Mouse (Mus musculus) hindbrain, embryonic 14.5 days (tissue): ENCODE data around the gene Adam26a. TPM values are rescaled to one million over a fixed set of nuclear protein-coding genes. Genes with fewer than 3 reads are reported as not detected.
"Not testable (repeated sequence)": the region's sequence is repeated elsewhere in the genome, so short reads cannot be mapped to it uniquely, and the experiment has no call there.

Source experiments
- ATAC-seq: fragments of 200-750 bp; cut with Nextera tagmentation; 2 replicates; pipeline ENCODE4 v1.8.0; 2017; ENCODE audit warnings: moderate number of reproducible peaks, mild to moderate bottlenecking, moderate TSS enrichment, moderate library complexity; ENCODE audit not compliant: low FRiP score
- DNase-seq: peaks from one replicate; pipeline ENCODE4 v3.0.0-alpha.2; 2015; ENCODE audit warnings: low spot score
- H3K27ac ChIP-seq: fragments of 300-500 bp; sonication (generic); 2 replicates; pipeline ENCODE4 v1.5.1; 2014; ENCODE audit warnings: mild to moderate bottlenecking, moderate library complexity
- H3K27me3 ChIP-seq: fragments of 300-500 bp; sonication (generic); 2 replicates; pipeline ENCODE4 v1.6.1; 2014; ENCODE audit warnings: mild to moderate bottlenecking, low read length, mixed read lengths; ENCODE audit not compliant: control insufficient read depth, insufficient read depth
- H3K36me3 ChIP-seq: fragments of 300-500 bp; sonication (generic); replicated peaks from 2 replicates; pipeline ENCODE4 v1.6.1; 2014; ENCODE audit not compliant: control insufficient read depth, insufficient read depth
- H3K4me1 ChIP-seq: fragments of 300-500 bp; sonication (generic); replicated peaks from 2 replicates; pipeline ENCODE4 v1.6.1; 2014; ENCODE audit warnings: antibody characterized with exemption, low read length, mixed read lengths; ENCODE audit not compliant: control insufficient read depth, insufficient read depth
- H3K4me2 ChIP-seq: fragments of 300-500 bp; sonication (generic); replicated peaks from 2 replicates; pipeline ENCODE4 v1.6.1; 2014; ENCODE audit warnings: mild to moderate bottlenecking, moderate library complexity
- H3K4me3 ChIP-seq: fragments of 300-500 bp; sonication (generic); replicated peaks from 2 replicates; pipeline ENCODE4 v1.5.1; 2014; ENCODE audit warnings: mild to moderate bottlenecking, low read length
- H3K9ac ChIP-seq: fragments of 300-500 bp; sonication (generic); 2 replicates; pipeline ENCODE4 v1.6.1; 2014
- H3K9me3 ChIP-seq: fragments of 300-500 bp; sonication (generic); 2 replicates; pipeline ENCODE4 v1.6.1; 2016; ENCODE audit warnings: low read length; ENCODE audit not compliant: control insufficient read depth
- WGBS: fragments of 180-500 bp; shearing (Covaris S2); extraction: QIAGEN DNeasy Blood & Tissue Kit; methylation state at CpG from one replicate; pipeline ENCODE4 v1.1.7; 2014; 5-methylcytosine and 5-hydroxymethylcytosine counted together
- polyA plus RNA-seq: library from polyadenylated mRNA; unstranded; fragments of >200 nt; fragmentation: Nextera tagmentation; extraction: Ambion mirVana; gene quantifications from 2 replicates; pipeline ENCODE4 v1.2.1, GENCODE M21; 2014

Gene Adam26a
- not detected in 2 replicates for polyA plus RNA-seq

DNA sequence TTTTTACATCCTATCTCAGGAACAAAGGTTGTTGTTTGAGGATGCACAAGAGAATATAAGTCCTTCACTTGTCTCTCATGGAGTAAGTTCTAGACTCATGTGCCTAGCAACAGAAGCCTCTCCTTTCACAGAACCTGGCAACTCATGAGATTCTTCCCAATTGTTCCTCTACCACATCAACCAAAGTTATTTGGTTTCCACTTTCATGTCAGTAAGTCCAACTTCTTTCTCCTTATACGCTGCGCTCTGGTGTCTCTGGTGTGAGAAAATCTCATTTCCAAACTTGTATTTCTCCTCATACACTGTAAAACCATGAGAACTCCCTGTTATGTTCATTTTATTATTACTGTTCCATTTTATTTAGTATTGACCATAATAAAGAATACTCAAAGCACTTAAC is at the start of gene Adam26a:
Gene Adam26a, minus strand, starts transcription at position 101 of the 400 bp plus-strand sequence.
- H3K4me2 ChIP-seq, H3K4me3 ChIP-seq, ATAC-seq, H3K4me1 ChIP-seq, H3K27ac ChIP-seq, H3K9ac ChIP-seq, H3K27me3 ChIP-seq, H3K9me3 ChIP-seq, DNase-seq, H3K36me3 ChIP-seq: not testable (repeated sequence)
- WGBS: 92% methylated on average over 2 of the region's 2 CpGs

DNA sequence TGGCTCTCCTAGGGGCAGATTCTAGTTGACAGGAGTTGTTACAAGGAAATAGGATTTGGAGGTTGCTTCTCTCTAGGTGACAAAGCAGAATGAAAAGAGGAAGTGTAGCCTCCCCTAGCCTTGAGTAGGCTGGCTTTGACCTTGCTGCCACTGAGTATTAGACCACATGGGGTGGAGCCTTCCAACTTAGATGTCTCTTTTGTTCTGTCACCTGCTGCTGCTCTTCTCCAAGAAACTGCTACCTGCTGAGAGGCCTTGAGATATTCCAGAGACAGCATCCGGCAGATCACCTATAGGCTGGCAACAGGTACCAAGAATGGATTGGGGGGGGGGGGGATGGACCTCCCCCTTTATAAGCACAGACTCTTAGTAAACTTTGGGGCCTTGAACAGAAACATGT is 39.5 kb upstream of the Adam26a start:
- no peak for DNase-seq
- no peak overlapping the region for H3K4me3 ChIP-seq
- H3K27ac ChIP-seq: no peak overlapping the region
- H3K9ac ChIP-seq: no peak overlapping the region
- no peak for ATAC-seq
- no peaks in the 10 kb centered on the region for H3K36me3 ChIP-seq
- H3K4me2 ChIP-seq: no peak overlapping the region
- 88% methylated on average over 1 of the region's 1 CpGs for WGBS
- H3K27me3 ChIP-seq: no peaks in the 10 kb centered on the region
- H3K4me1 ChIP-seq: no peaks in the 10 kb centered on the region
- no peaks in the 10 kb centered on the region for H3K9me3 ChIP-seq

DNA sequence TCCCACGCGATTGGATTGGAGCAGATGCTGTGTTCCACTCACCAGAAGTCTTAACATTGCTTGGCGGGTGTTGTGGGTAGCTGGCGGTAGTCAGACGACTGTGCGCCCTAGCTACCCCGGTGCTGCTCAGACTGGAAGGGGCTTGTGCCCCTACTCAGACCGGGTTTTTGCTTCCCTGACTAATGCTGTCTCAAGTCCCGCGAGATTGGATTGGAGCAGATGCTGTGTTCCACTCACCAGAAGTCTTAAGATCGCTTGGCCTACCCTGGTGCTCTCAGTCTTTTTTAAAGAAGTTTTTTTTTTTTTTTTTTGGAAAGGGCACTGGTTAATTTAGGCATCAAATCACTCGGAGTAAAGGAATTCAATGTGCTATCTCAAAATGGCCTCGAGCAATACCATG is 27.1 kb upstream of the Adam26a start:
- H3K4me2 ChIP-seq, H3K27ac ChIP-seq, H3K27me3 ChIP-seq, DNase-seq, H3K4me1 ChIP-seq, H3K36me3 ChIP-seq, H3K9ac ChIP-seq, ATAC-seq, H3K9me3 ChIP-seq, H3K4me3 ChIP-seq: not testable (repeated sequence)
- WGBS: 85% methylated on average over 13 of the region's 13 CpGs

DNA sequence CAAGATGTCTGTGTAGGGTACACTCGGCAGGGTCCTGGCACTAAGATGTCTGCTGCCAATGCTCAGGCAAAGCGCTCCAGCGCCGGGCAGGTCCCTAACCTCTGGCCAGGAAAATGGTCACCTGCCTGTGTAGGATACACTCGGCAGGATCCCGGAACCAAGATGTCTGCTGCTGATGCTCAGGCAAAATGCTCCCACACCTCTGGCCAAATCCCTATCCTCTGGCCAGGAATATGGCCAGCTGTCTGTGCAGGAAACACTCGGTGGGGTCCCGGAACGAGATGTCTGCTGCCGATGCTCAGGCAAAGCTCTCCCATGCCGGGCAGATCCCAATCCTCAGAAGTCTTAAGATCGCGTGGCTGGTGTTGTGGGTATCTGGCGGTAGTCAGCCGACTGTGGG is 26.7 kb upstream of the Adam26a start:
- WGBS: 95% methylated on average over 15 of the region's 15 CpGs
- not testable (repeated sequence) for H3K36me3 ChIP-seq, DNase-seq, ATAC-seq, H3K4me2 ChIP-seq, H3K27ac ChIP-seq, H3K27me3 ChIP-seq, H3K9ac ChIP-seq, H3K9me3 ChIP-seq, H3K4me1 ChIP-seq, H3K4me3 ChIP-seq

DNA sequence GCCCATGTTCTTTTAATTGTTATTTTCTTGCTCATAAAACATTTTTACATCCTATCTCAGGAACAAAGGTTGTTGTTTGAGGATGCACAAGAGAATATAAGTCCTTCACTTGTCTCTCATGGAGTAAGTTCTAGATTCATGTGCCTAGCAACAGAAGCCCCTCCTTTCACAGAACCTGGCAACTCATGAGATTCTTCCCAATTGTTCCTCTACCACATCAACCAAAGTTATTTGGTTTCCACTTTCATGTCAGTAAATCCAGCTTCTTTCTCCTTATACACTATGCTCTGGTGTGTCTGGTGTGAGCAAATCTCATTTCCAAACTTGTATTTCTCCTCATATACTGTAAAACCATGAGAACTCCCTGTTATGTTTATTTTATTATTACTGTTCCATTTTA is 48.5 kb downstream of the Adam26a start, which contains the start of gene Adam26b:
Gene Adam26b, minus strand, starts transcription at position 101 of the 400 bp plus-strand sequence.
- H3K9ac ChIP-seq, H3K4me3 ChIP-seq, H3K4me2 ChIP-seq, H3K9me3 ChIP-seq, H3K27me3 ChIP-seq, H3K36me3 ChIP-seq, ATAC-seq, H3K4me1 ChIP-seq, H3K27ac ChIP-seq, DNase-seq: not testable (repeated sequence)

Other genes with a start within 250 kb of the Adam26a start
- gene Adam26b, start 48.6 kb downstream of the Adam26a start, polyA plus RNA-seq: not detected in 2 replicates
- gene Gm5346, start 50.6 kb upstream of the Adam26a start, polyA plus RNA-seq: not detected in 2 replicates
- not detected in 2 replicates for gene Adam34, start 133.3 kb upstream of the Adam26a start, polyA plus RNA-seq